In genomic region chr5:140775111-140775510, GRCm38 (mm10) we compare ENCODE assay signal across 16 mouse cellular contexts.
"Had no signal": no experiment of that assay in that cellular context is flagged by ENCODE, and none has a peak within 500 bp of the region (broad histone marks: within the 10 kb centered on the region; RNA-seq: fewer than 3 reads in every experiment).

No protein-coding gene starts in this region.

- H3K9ac ChIP-seq: lung, embryonic 15.5 days; midbrain, embryonic 13.5 days; midbrain, embryonic 15.5 days; neural tube, embryonic 12.5 days; stomach, embryonic 15.5 days had no signal

- H3K27me3 ChIP-seq: lung, embryonic 15.5 days; megakaryocyte, embryonic 14.5 days; midbrain, embryonic 13.5 days; midbrain, embryonic 15.5 days; neural tube, embryonic 12.5 days; stomach, embryonic 15.5 days had no signal

- H3K4me3 ChIP-seq: lung, embryonic 15.5 days; megakaryocyte, embryonic 14.5 days; midbrain, embryonic 13.5 days; midbrain, embryonic 15.5 days; neural tube, embryonic 12.5 days; stomach, embryonic 15.5 days had no signal

- H3K27ac ChIP-seq: lung, embryonic 15.5 days; macrophage; midbrain, embryonic 13.5 days; midbrain, embryonic 15.5 days; neural tube, embryonic 12.5 days; stomach, embryonic 15.5 days had no signal

- H3K4me2 ChIP-seq: lung, embryonic 15.5 days; midbrain, embryonic 11.5 days; midbrain, embryonic 13.5 days; midbrain, embryonic 15.5 days; neural tube, embryonic 12.5 days; stomach, embryonic 15.5 days had no signal

- H3K9me3 ChIP-seq: lung, embryonic 15.5 days; megakaryocyte, embryonic 14.5 days; midbrain, embryonic 13.5 days; midbrain, embryonic 15.5 days; neural tube, embryonic 12.5 days; stomach, embryonic 15.5 days had no signal

- ATAC-seq: lung, postnatal 0 days; midbrain, embryonic 13.5 days; midbrain, embryonic 15.5 days had no signal

- DNase-seq: lung, adult 2 months; lung, postnatal 14 days; lung, postnatal 36 days; right cerebral cortex, postnatal 14 days; thymus, adult 2 months; thymus, postnatal 25 days; thymus, postnatal 4 days had no signal
